Mouse (Mus musculus): ENCODE results near the gene Gm42372. TPM values are rescaled to one million over a fixed set of nuclear protein-coding genes. Genes with fewer than 3 reads are reported as not detected.

The Gm42372 gene
- total and polyA plus RNA-seq, 2 experiments: not detected

GRCm38 (mm10) chr7:17025505-17025894 is 42.6 kb downstream of the Gm42372 start:
- Histone ChIP-seq H3K27ac (replicated peaks; ENCODE audit: insufficient read depth, low read depth, low read length) (peak overlapping the region; percentile 53), H3K4me1 (ENCODE audit: control insufficient read depth, insufficient read depth, low read length) (peaks cover 29% of the 10 kb centered on the region), H3K79me2 (ENCODE audit: control insufficient read depth, insufficient read depth, low read length) (peaks cover 54% of the 10 kb centered on the region), H3K36me3 (ENCODE audit: control insufficient read depth, insufficient read depth, low read length) (0 out of 2 replicates have a peak, but pooled peaks cover 1% of the 10 kb centered on the region), H3K4me3 (ENCODE audit: insufficient read depth, low read depth, low read length) (no peak overlapping the region), H3K27me3 (ENCODE audit: control insufficient read depth, insufficient read depth, low read length) (no peaks in the 10 kb centered on the region), H3K9ac (ENCODE audit: low read depth, low read length) (no peak overlapping the region)
- DNase-seq (ENCODE audit: extremely low read depth, low read depth, low spot score): no peak
- 53% methylated on average over 4 of the region's 4 CpGs for WGBS
- no peak for TF ChIP-seq CTCF (IDR thresholded peaks at IDR 0.05; ENCODE audit: low read depth, low read length)
- no peak for TF ChIP-seq POLR2A (IDR thresholded peaks at IDR 0.05; ENCODE audit: extremely low read depth, insufficient read depth, low read length)

GRCm38 (mm10) chr7:17025896-17026622 is 43.2 kb downstream of the Gm42372 start:
- H3K27ac ChIP-seq (replicated peaks; ENCODE audit: insufficient read depth, low read depth, low read length): no peak overlapping the region

DNA sequence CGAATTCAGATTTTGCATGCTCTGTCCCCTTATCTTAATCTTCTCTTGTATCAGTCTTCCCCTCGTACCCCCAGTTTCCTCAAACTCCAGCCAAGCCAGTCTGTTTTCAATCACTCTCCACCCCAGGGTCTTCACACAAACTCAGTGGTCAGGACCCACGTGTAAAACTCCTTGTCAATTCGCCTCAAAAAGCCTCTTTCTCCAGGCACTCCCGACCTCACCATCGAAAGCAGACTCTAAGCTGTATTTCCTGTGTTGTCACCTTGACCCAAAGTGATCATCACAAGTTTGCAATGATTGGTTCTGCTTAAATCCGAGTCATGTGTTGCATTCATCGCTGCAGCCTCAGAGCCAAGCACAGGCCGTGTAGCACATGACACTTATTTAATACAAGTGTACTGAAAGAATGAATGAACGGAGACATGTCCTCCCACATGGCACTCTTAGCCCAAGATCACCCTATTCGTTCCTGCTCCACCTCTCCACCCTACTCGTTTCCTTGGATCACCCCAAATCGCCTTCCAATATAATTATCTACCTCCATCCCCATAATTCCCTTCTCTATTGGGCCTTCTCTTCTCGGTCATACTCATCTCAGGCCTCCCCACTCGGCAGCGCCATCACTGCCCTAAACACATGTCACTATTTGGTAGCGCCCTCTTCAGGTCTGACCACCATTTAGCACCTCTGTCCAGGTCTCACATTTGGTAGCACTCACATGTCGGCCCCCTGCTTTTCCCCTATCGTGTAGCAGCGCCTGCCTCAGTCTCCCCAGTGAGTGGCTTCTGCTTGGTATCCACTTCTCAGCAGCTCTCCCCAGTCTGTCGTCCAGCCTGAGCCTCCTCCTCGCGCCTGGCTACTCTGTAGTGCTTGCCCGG is 44.1 kb downstream of the Gm42372 start:
- 5% methylated on average over 24 of the region's 24 CpGs for WGBS
- 0 out of 2 replicates have a peak, but pooled peaks cover under 1% of the 10 kb centered on the region for H3K36me3 ChIP-seq (ENCODE audit: control insufficient read depth, insufficient read depth, low read length)
- H3K27me3 ChIP-seq (ENCODE audit: control insufficient read depth, insufficient read depth, low read length): no peaks in the 10 kb centered on the region
- H3K79me2 ChIP-seq (ENCODE audit: control insufficient read depth, insufficient read depth, low read length): peaks cover 42% of the 10 kb centered on the region
- H3K27ac ChIP-seq (replicated peaks; ENCODE audit: insufficient read depth, low read depth, low read length): peak overlapping the region; percentile 81
- no peak for TF ChIP-seq POLR2A (IDR thresholded peaks at IDR 0.05; ENCODE audit: extremely low read depth, insufficient read depth, low read length)
- peak; percentile 68 for TF ChIP-seq CTCF (IDR thresholded peaks at IDR 0.05; ENCODE audit: low read depth, low read length)
- H3K4me3 ChIP-seq (ENCODE audit: insufficient read depth, low read depth, low read length): peak overlapping the region; percentile 80
- peak; percentile 78 for DNase-seq (ENCODE audit: extremely low read depth, low read depth, low spot score)
- H3K9ac ChIP-seq (ENCODE audit: low read depth, low read length): peak overlapping the region; percentile 89
- peaks cover 29% of the 10 kb centered on the region for H3K4me1 ChIP-seq (ENCODE audit: control insufficient read depth, insufficient read depth, low read length)

More at GRCm38 (mm10) chr7:17025896-17026622, 43.2 kb downstream of the Gm42372 start:
- no peak for DNase-seq (ENCODE audit: extremely low read depth, low read depth, low spot score)
- H3K36me3 ChIP-seq (ENCODE audit: control insufficient read depth, insufficient read depth, low read length): 0 out of 2 replicates have a peak, but pooled peaks cover 1% of the 10 kb centered on the region
- no peaks in the 10 kb centered on the region for H3K27me3 ChIP-seq (ENCODE audit: control insufficient read depth, insufficient read depth, low read length)
- no peak overlapping the region for H3K9ac ChIP-seq (ENCODE audit: low read depth, low read length)
- TF ChIP-seq CTCF (IDR thresholded peaks at IDR 0.05; ENCODE audit: low read depth, low read length): no peak
- TF ChIP-seq POLR2A (IDR thresholded peaks at IDR 0.05; ENCODE audit: extremely low read depth, insufficient read depth, low read length): no peak
- H3K79me2 ChIP-seq (ENCODE audit: control insufficient read depth, insufficient read depth, low read length): peaks cover 50% of the 10 kb centered on the region
- WGBS: 76% methylated on average over 9 of the region's 9 CpGs
- H3K4me1 ChIP-seq (ENCODE audit: control insufficient read depth, insufficient read depth, low read length): peaks cover 29% of the 10 kb centered on the region
- H3K4me3 ChIP-seq (ENCODE audit: insufficient read depth, low read depth, low read length): no peak overlapping the region

GRCm38 (mm10) chr7:17027588-17028343 is 44.9 kb downstream of the Gm42372 start, which contains the start of gene Ppp5c:
TSS of gene Ppp5c (minus strand) at chr7:17027924.
- WGBS: under 1% methylated on average over 58 of the region's 58 CpGs
- Histone ChIP-seq H3K36me3 (ENCODE audit: control insufficient read depth, insufficient read depth, low read length) (no peaks in the 10 kb centered on the region), H3K79me2 (ENCODE audit: control insufficient read depth, insufficient read depth, low read length) (peaks cover 34% of the 10 kb centered on the region; the same call in 1 of the 2 replicates), H3K4me1 (ENCODE audit: control insufficient read depth, insufficient read depth, low read length) (peaks cover 29% of the 10 kb centered on the region), H3K4me3 (ENCODE audit: insufficient read depth, low read depth, low read length) (peak within 1 kb of the TSS; percentile 80), H3K9ac (ENCODE audit: low read depth, low read length) (peak within 1 kb of the TSS; percentile 89), H3K27me3 (ENCODE audit: control insufficient read depth, insufficient read depth, low read length) (no peaks in the 10 kb centered on the region), H3K27ac (replicated peaks; ENCODE audit: insufficient read depth, low read depth, low read length) (peak within 1 kb of the TSS; percentile 97)
- peak; percentile 91 for DNase-seq (ENCODE audit: extremely low read depth, low read depth, low spot score)
- TF ChIP-seq POLR2A (IDR thresholded peaks at IDR 0.05; ENCODE audit: extremely low read depth, insufficient read depth, low read length) (0 out of 2 replicates have a peak, but pooled peaks have one; percentile 36), CTCF (IDR thresholded peaks at IDR 0.05; ENCODE audit: low read depth, low read length) (no peak)

- Histone ChIP-seq H3K79me2 (ENCODE audit: control insufficient read depth, insufficient read depth, low read length) (peaks cover 26% of the 10 kb centered on the region; the same call in 1 of the 2 replicates), H3K27ac (replicated peaks; ENCODE audit: insufficient read depth, low read depth, low read length) (no peak overlapping the region), H3K36me3 (ENCODE audit: control insufficient read depth, insufficient read depth, low read length) (no peaks in the 10 kb centered on the region), H3K9ac (ENCODE audit: low read depth, low read length) (no peak overlapping the region), H3K4me1 (ENCODE audit: control insufficient read depth, insufficient read depth, low read length) (peaks cover 25% of the 10 kb centered on the region), H3K27me3 (ENCODE audit: control insufficient read depth, insufficient read depth, low read length) (no peaks in the 10 kb centered on the region), H3K4me3 (ENCODE audit: insufficient read depth, low read depth, low read length) (no peak overlapping the region)
- TF ChIP-seq CTCF (IDR thresholded peaks at IDR 0.05; ENCODE audit: low read depth, low read length): no peak
- no peak for TF ChIP-seq POLR2A (IDR thresholded peaks at IDR 0.05; ENCODE audit: extremely low read depth, insufficient read depth, low read length)
- 78% methylated on average over 7 of the region's 7 CpGs for WGBS
- DNase-seq (ENCODE audit: extremely low read depth, low read depth, low spot score): no peak
Measured at GRCm38 (mm10) chr7:17028923-17029322, 46.0 kb downstream of the Gm42372 start.
